Mouse (Mus musculus): ENCODE data around the gene Zpbp. TPM values are rescaled to one million over a fixed set of nuclear protein-coding genes. Genes with fewer than 3 reads are reported as not detected.

Zpbp gene
- polyA plus RNA-seq, 1 experiment from 2014 or later: 1.1 TPM

- 86% methylated on average over 5 of the region's 5 CpGs for WGBS
- Histone ChIP-seq H3K27ac (no peak overlapping the region), H3K4me2 (replicated peaks) (no peak overlapping the region), H3K4me3 (no peak overlapping the region), H3K27me3 (no peaks in the 10 kb centered on the region), H3K9me3 (no peaks in the 10 kb centered on the region), H3K36me3 (no peaks in the 10 kb centered on the region), H3K9ac (no peak overlapping the region), H3K4me1 (no peaks in the 10 kb centered on the region)
- no peak for ATAC-seq (ENCODE audit: insufficient number of reproducible peaks, insufficient read depth, low FRiP score, low TSS enrichment)
Observed at GRCm38 (mm10) chr11:11394686-11395085, 67.5 kb downstream of the Zpbp start.

- H3K4me3 ChIP-seq: no peak overlapping the region
- H3K9me3 ChIP-seq: no peaks in the 10 kb centered on the region
- H3K4me1 ChIP-seq: no peaks in the 10 kb centered on the region
- no peak for ATAC-seq (ENCODE audit: insufficient number of reproducible peaks, insufficient read depth, low FRiP score, low TSS enrichment)
- H3K4me2 ChIP-seq (replicated peaks): no peak overlapping the region
- H3K27ac ChIP-seq: no peak overlapping the region
- no peaks in the 10 kb centered on the region for H3K36me3 ChIP-seq
- H3K27me3 ChIP-seq: no peaks in the 10 kb centered on the region
- no peak overlapping the region for H3K9ac ChIP-seq
- WGBS: 90% methylated on average over 10 of the region's 10 CpGs
Observed at GRCm38 (mm10) chr11:11393164-11393563, 69.0 kb downstream of the Zpbp start.

GRCm38 (mm10) chr11:11371305-11371704 lies 90.9 kb downstream of the Zpbp start:
- Histone ChIP-seq H3K4me1 (no peaks in the 10 kb centered on the region), H3K36me3 (no peaks in the 10 kb centered on the region), H3K27me3 (no peaks in the 10 kb centered on the region), H3K9ac (no peak overlapping the region), H3K4me2 (replicated peaks) (no peak overlapping the region), H3K9me3 (no peaks in the 10 kb centered on the region), H3K27ac (no peak overlapping the region), H3K4me3 (no peak overlapping the region)
- WGBS: 87% methylated on average over 5 of the region's 5 CpGs
- no peak for ATAC-seq (ENCODE audit: insufficient number of reproducible peaks, insufficient read depth, low FRiP score, low TSS enrichment)

- H3K9me3 ChIP-seq: no peaks in the 10 kb centered on the region
- 87% methylated on average over 3 of the region's 3 CpGs for WGBS
- no peak overlapping the region for H3K4me3 ChIP-seq
- H3K9ac ChIP-seq: no peak overlapping the region
- H3K27me3 ChIP-seq: no peaks in the 10 kb centered on the region
- no peaks in the 10 kb centered on the region for H3K4me1 ChIP-seq
- ATAC-seq (ENCODE audit: insufficient number of reproducible peaks, insufficient read depth, low FRiP score, low TSS enrichment): no peak
- no peak overlapping the region for H3K4me2 ChIP-seq (replicated peaks)
- H3K36me3 ChIP-seq: no peaks in the 10 kb centered on the region
- no peak overlapping the region for H3K27ac ChIP-seq
Observed at GRCm38 (mm10) chr11:11283512-11283911, 178.7 kb downstream of the Zpbp start.

GRCm38 (mm10) chr11:11280128-11280527 lies 182.1 kb downstream of the Zpbp start:
- no peaks in the 10 kb centered on the region for H3K27me3 ChIP-seq
- no peak overlapping the region for H3K4me2 ChIP-seq (replicated peaks)
- no peak for ATAC-seq (ENCODE audit: insufficient number of reproducible peaks, insufficient read depth, low FRiP score, low TSS enrichment)
- H3K36me3 ChIP-seq: no peaks in the 10 kb centered on the region
- H3K4me3 ChIP-seq: no peak overlapping the region
- H3K9me3 ChIP-seq: no peaks in the 10 kb centered on the region
- no peak overlapping the region for H3K9ac ChIP-seq
- no peak overlapping the region for H3K27ac ChIP-seq
- H3K4me1 ChIP-seq: no peaks in the 10 kb centered on the region

- Histone ChIP-seq H3K4me3 (no peak overlapping the region), H3K4me1 (no peaks in the 10 kb centered on the region), H3K9ac (no peak overlapping the region), H3K9me3 (no peaks in the 10 kb centered on the region), H3K36me3 (no peaks in the 10 kb centered on the region), H3K27ac (no peak overlapping the region), H3K4me2 (replicated peaks) (no peak overlapping the region), H3K27me3 (no peaks in the 10 kb centered on the region)
- WGBS: 85% methylated on average over 1 of the region's 1 CpGs
- ATAC-seq (ENCODE audit: insufficient number of reproducible peaks, insufficient read depth, low FRiP score, low TSS enrichment): no peak
Observed at GRCm38 (mm10) chr11:11257348-11257747, 204.9 kb downstream of the Zpbp start.

GRCm38 (mm10) chr11:11242694-11243377 lies 219.4 kb downstream of the Zpbp start:
- Histone ChIP-seq H3K9ac (no peak overlapping the region), H3K36me3 (no peaks in the 10 kb centered on the region), H3K27ac (no peak overlapping the region), H3K4me3 (no peak overlapping the region), H3K9me3 (no peaks in the 10 kb centered on the region), H3K4me2 (replicated peaks) (no peak overlapping the region), H3K27me3 (no peaks in the 10 kb centered on the region), H3K4me1 (no peaks in the 10 kb centered on the region)
- WGBS: 47% methylated on average over 6 of the region's 6 CpGs
- no peak for ATAC-seq (ENCODE audit: insufficient number of reproducible peaks, insufficient read depth, low FRiP score, low TSS enrichment)

GRCm38 (mm10) chr11:11239346-11239745 lies 222.9 kb downstream of the Zpbp start:
- Histone ChIP-seq H3K4me2 (replicated peaks) (no peak overlapping the region), H3K27me3 (no peaks in the 10 kb centered on the region), H3K27ac (no peak overlapping the region), H3K9me3 (no peaks in the 10 kb centered on the region), H3K9ac (no peak overlapping the region), H3K4me3 (no peak overlapping the region), H3K36me3 (no peaks in the 10 kb centered on the region), H3K4me1 (no peaks in the 10 kb centered on the region)
- ATAC-seq (ENCODE audit: insufficient number of reproducible peaks, insufficient read depth, low FRiP score, low TSS enrichment): no peak
- WGBS: 68% methylated on average over 1 of the region's 1 CpGs

Other genes with a start within 250 kb of the Zpbp start
- gene Spata48, start 314 bp downstream of the Zpbp start, polyA plus RNA-seq (2016; fragmentation: Nextera tagmentation; extraction: Ambion mirVana): 2.4 and 3.8 TPM in 2 replicates
- gene 4930512M02Rik, start 165.4 kb upstream of the Zpbp start, polyA plus RNA-seq (2016; fragmentation: Nextera tagmentation; extraction: Ambion mirVana): not detected in 2 replicates
- 0.84 and 1.3 TPM in 2 replicates for gene Ikzf1, start 222.6 kb upstream of the Zpbp start, polyA plus RNA-seq (2016; fragmentation: Nextera tagmentation; extraction: Ambion mirVana)

Measured in embryonic facial prominence, embryonic 12.5 days (tissue).